Mouse (Mus musculus) cerebellum, adult 8-10 months (tissue): ENCODE data around the gene A2m.

Source experiments
- DNase-seq: peaks from one replicate; pipeline ENCODE4 v3.0.0; 2022

A2m gene

GRCm38 (mm10) chr6:121635076-121635475 is at the start of gene A2m:
TSS of gene A2m (plus strand) at chr6:121635376.
- no peak for DNase-seq

DNA sequence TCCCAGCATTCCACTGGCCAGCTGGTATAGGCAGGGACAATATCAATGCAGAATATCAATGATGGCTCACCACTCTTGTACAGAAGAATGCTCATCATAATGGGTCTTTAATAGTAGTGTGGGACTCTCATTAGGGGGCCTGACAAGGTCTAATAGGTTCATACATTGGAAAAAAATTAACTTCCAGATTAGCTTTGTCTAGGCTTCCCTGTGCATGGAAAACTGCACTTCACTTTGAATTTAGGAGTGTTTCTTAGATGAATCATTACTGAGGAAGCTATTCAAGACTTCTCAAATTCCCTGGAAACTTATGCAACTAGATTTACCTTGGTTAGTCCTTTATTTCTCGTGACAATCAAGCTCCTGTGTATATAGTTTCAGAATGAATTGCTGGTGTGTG is 45.0 kb upstream of the A2m start:
- DNase-seq = no peak

- no peak for DNase-seq
These were observed 34.2 kb upstream of the A2m start for GRCm38 (mm10) chr6:121600927-121601326.

DNA sequence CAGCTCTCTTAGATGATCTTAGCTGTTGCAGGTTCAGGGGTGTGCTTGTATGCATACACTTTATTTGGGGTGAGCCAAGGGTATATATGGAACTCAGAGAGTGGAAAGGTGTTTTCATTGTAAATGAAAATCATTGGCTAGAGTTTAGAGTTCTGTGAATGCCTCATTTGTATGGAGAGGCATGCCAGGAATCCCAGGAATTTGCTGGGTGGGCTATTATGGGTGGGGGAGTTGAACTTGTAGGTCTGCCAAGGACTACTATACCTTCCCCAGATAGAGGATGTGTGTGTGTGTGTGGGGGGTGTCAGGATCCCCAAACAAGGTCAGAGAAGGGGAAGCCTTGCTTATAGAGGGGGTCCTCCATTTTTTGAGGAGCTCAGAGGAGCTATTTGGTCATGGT is 27.3 kb upstream of the A2m start:
- no peak for DNase-seq

- DNase-seq = no peak
These were observed 23.4 kb upstream of the A2m start for GRCm38 (mm10) chr6:121611796-121612195.

- DNase-seq = no peak
These were observed 17.7 kb upstream of the A2m start for GRCm38 (mm10) chr6:121617476-121617875.

GRCm38 (mm10) chr6:121622525-121622924 is 12.7 kb upstream of the A2m start:
- DNase-seq = no peak

GRCm38 (mm10) chr6:121634520-121634919 is 656 bp upstream of the A2m start:
- no peak for DNase-seq

GRCm38 (mm10) chr6:121635878-121636371 is 749 bp downstream of the A2m start:
- no peak for DNase-seq

DNA sequence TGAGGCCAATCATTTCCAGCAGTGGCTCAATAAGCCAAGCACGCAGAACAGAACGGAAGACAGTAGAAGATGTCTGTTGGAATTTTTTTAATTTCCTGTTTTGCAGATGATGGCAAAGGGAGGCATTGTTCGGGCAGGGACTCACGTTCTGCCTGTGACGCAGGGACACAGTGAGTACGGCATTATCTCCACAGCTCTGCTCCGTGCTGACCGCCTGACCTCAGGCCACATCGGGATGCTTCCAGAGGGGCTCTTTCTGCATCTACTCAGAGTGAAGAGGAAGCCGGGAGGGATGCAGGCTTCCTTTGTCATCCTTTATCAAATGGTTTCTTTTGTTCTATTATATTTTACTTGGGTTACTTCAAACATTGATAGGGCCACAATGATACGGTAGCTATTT is 13.3 kb downstream of the A2m start:
- no peak for DNase-seq
